ENCODE assay signal across 8 mouse cellular contexts in the genomic region with DNA sequence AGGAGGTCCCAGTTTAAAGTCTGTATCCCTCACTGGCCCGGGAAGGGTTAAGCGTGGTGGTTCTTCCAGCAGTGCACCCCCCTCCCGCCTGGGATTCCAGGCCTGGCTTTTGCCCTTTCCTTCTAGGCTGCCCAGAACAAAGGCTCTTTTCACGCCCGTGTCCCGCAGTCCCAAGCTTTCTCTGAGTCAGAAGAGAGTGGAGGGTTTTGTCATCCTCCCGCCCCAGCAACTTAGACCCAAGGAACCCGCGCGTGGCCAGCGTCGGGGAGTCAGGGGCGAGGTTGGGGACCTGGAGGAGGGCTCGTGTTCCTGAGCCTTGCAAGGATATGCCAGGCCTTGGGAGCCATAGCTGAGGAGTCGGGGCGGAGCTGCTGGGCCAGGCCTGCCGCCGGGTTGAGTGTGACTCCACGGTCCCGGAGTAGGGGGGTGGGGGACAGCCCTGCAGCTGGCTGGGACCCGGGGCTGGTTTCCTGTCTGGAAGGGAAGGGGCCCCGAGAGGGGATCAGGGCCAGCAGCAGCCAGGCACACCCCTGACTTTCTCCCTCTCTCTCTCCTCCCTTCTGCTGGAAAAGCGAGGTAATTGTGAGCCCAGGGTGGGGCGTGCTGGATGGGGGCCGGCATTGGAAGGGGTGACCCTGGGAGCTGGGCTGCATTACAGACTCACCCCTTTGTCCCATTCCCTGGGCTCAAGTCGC. TPM values are rescaled to one million over a fixed set of nuclear protein-coding genes. Genes with fewer than 3 reads are reported as not detected.
A peak's percentile ranks its signal among the peaks of the same experiment; 100 is the strongest.
DNase-seq lines count a peak whose midpoint lies in the region; ATAC-seq and TF ChIP-seq lines count a peak whose summit lies in the region.

No protein-coding gene starts in this region.

- no peak for TF ChIP-seq CTCF in layer of hippocampus, adult 2 months (conservative IDR thresholded peaks at IDR 0.05)

- H3K4me3 ChIP-seq in layer of hippocampus, adult 2 months, result peak overlapping the region; percentile 52
- H3K4me3 ChIP-seq in heart, embryonic 11.5 days (ENCODE audit: low read depth, low read length), result peak overlapping the region; percentile 63
- H3K4me3 ChIP-seq in kidney, embryonic 15.5 days (replicated peaks), result peak overlapping the region; percentile 63
- peak overlapping the region; percentile 48 for H3K4me3 ChIP-seq in stomach, embryonic 14.5 days (ENCODE audit: low read depth, low read length)

- 1% methylated on average over 25 of the region's 26 CpGs for WGBS in heart, embryonic 11.5 days (ENCODE audit: insufficient replicate concordance)
- WGBS in kidney, embryonic 15.5 days, result under 1% methylated on average over 26 of the region's 26 CpGs
- 1% methylated on average over 26 of the region's 26 CpGs for WGBS in stomach, embryonic 14.5 days

- 0 out of 2 replicates have a peak, but pooled peaks cover 3% of the 10 kb centered on the region for H3K27me3 ChIP-seq in heart, embryonic 11.5 days (ENCODE audit: control insufficient read depth, insufficient read depth, low read length)
- H3K27me3 ChIP-seq in kidney, embryonic 15.5 days, result no peaks in the 10 kb centered on the region
- no peaks in the 10 kb centered on the region for H3K27me3 ChIP-seq in stomach, embryonic 14.5 days (ENCODE audit: control insufficient read depth, insufficient read depth, low read length)

- ATAC-seq in heart, embryonic 11.5 days (replicated peaks; ENCODE audit: insufficient number of reproducible peaks, low FRiP score, low TSS enrichment), result peak; percentile 72
- peak; percentile 78 for ATAC-seq in kidney, embryonic 15.5 days (replicated peaks; ENCODE audit: low FRiP score)
- peak; percentile 83 for ATAC-seq in stomach, embryonic 14.5 days (ENCODE audit: insufficient number of reproducible peaks, insufficient read depth, low FRiP score, low read depth)

- no peaks in the 10 kb centered on the region for H3K9me3 ChIP-seq in heart, embryonic 11.5 days (replicated peaks; ENCODE audit: control insufficient read depth, low read length)
- no peaks in the 10 kb centered on the region for H3K9me3 ChIP-seq in kidney, embryonic 15.5 days (replicated peaks)
- no peaks in the 10 kb centered on the region for H3K9me3 ChIP-seq in stomach, embryonic 14.5 days (ENCODE audit: control insufficient read depth, low read depth, low read length)

- peak overlapping the region; percentile 94 for H3K9ac ChIP-seq in heart, embryonic 11.5 days (ENCODE audit: low read depth, low read length)
- peak overlapping the region; percentile 82 for H3K9ac ChIP-seq in kidney, embryonic 15.5 days
- H3K9ac ChIP-seq in stomach, embryonic 14.5 days (replicated peaks; ENCODE audit: low read depth, low read length), result peak overlapping the region; percentile 89

- H3K36me3 ChIP-seq in heart, embryonic 11.5 days (ENCODE audit: control insufficient read depth, insufficient read depth, low read length), result no peaks in the 10 kb centered on the region
- H3K36me3 ChIP-seq in kidney, embryonic 15.5 days, result peaks cover 3% of the 10 kb centered on the region; the same call in 1 of the 2 replicates
- no peaks in the 10 kb centered on the region for H3K36me3 ChIP-seq in stomach, embryonic 14.5 days (ENCODE audit: control insufficient read depth, insufficient read depth, low read length)

- H3K27ac ChIP-seq in layer of hippocampus, adult 2 months, result peak overlapping the region; percentile 93
- H3K27ac ChIP-seq in heart, embryonic 11.5 days (ENCODE audit: low read depth, low read length), result peak overlapping the region; percentile 99
- peak overlapping the region; percentile 100 for H3K27ac ChIP-seq in kidney, embryonic 15.5 days
- peak overlapping the region; percentile 100 for H3K27ac ChIP-seq in stomach, embryonic 14.5 days (ENCODE audit: low read length)

- no peak for DNase-seq in layer of hippocampus, adult 2 months (ENCODE audit: low spot score in 2 of 2)
- no peak for DNase-seq in layer of hippocampus, postnatal 14 days (ENCODE audit: low spot score in 2 of 2)
- DNase-seq in embryo, embryonic 11 days, result peak; percentile 91
- DNase-seq in lung, postnatal 4 days, result peak; percentile 76 to 86
- no peak for DNase-seq in cerebellum, adult 9-10 months

- peaks cover 31% of the 10 kb centered on the region for H3K4me1 ChIP-seq in heart, embryonic 11.5 days (ENCODE audit: control insufficient read depth, insufficient read depth, low read length)
- H3K4me1 ChIP-seq in kidney, embryonic 15.5 days, result peaks cover 65% of the 10 kb centered on the region
- peaks cover 25% of the 10 kb centered on the region for H3K4me1 ChIP-seq in stomach, embryonic 14.5 days (ENCODE audit: control insufficient read depth, insufficient read depth, low read length)

- peak overlapping the region; percentile 87 for H3K4me2 ChIP-seq in heart, embryonic 11.5 days
- H3K4me2 ChIP-seq in kidney, embryonic 15.5 days, result peak overlapping the region; percentile 74
- H3K4me2 ChIP-seq in stomach, embryonic 14.5 days (replicated peaks; ENCODE audit: low read depth, low read length), result peak overlapping the region; percentile 74

RNA-seq across cellular contexts. Expression of a gene that starts 1.8 kb away (rescaled TPM):
- 10 to 100 TPM; 80.0 to 84.0 TPM for total RNA-seq in layer of hippocampus, adult 2 months (2021)
- 10 to 100 TPM; 61.2 to 65.1 TPM for total RNA-seq in layer of hippocampus, postnatal 14 days (2021)
- 10.8 and 12.4 TPM in 2 replicates for polyA plus RNA-seq in heart, embryonic 11.5 days (2014; fragmentation: Nextera tagmentation; extraction: Ambion mirVana)
- 31.5 and 33.7 TPM in 2 replicates for polyA plus RNA-seq in kidney, embryonic 15.5 days (2015; fragmentation: Nextera tagmentation; extraction: Ambion mirVana)
- polyA plus RNA-seq in stomach, embryonic 14.5 days (2014; fragmentation: Nextera tagmentation; extraction: Ambion mirVana), result 18.8 and 19.2 TPM in 2 replicates

RNA-seq across cellular contexts. Expression of a gene that starts 11.8 kb away (rescaled TPM):
- 10 to 100 TPM; 22.3 to 25.4 TPM for total RNA-seq in layer of hippocampus, adult 2 months (2021)
- 10 to 100 TPM; 24.1 TPM for total RNA-seq in layer of hippocampus, postnatal 14 days (2021)
- polyA plus RNA-seq in heart, embryonic 11.5 days (2014; fragmentation: Nextera tagmentation; extraction: Ambion mirVana), result 11.1 and 12.2 TPM in 2 replicates
- 15.9 and 17.1 TPM in 2 replicates for polyA plus RNA-seq in kidney, embryonic 15.5 days (2015; fragmentation: Nextera tagmentation; extraction: Ambion mirVana)
- polyA plus RNA-seq in stomach, embryonic 14.5 days (2014; fragmentation: Nextera tagmentation; extraction: Ambion mirVana), result 13.6 and 16.5 TPM in 2 replicates

RNA-seq across cellular contexts. Expression of a gene that starts 15.7 kb away (rescaled TPM):
- 10 to 100 TPM; 55.9 to 56.1 TPM for total RNA-seq in layer of hippocampus, adult 2 months (2021)
- total RNA-seq in layer of hippocampus, postnatal 14 days (2021), result 10 to 100 TPM; 66.7 to 72.6 TPM
- 76.0 and 87.2 TPM in 2 replicates for polyA plus RNA-seq in heart, embryonic 11.5 days (2014; fragmentation: Nextera tagmentation; extraction: Ambion mirVana)
- 132 and 144 TPM in 2 replicates for polyA plus RNA-seq in kidney, embryonic 15.5 days (2015; fragmentation: Nextera tagmentation; extraction: Ambion mirVana)
- polyA plus RNA-seq in stomach, embryonic 14.5 days (2014; fragmentation: Nextera tagmentation; extraction: Ambion mirVana), result 91.3 and 99.6 TPM in 2 replicates

RNA-seq across cellular contexts. Expression of a gene that starts 19.2 kb away (rescaled TPM):
- total RNA-seq in layer of hippocampus, adult 2 months (2021), result 10 to 100 TPM; 25.0 to 32.0 TPM
- total RNA-seq in layer of hippocampus, postnatal 14 days (2021), result 10 to 100 TPM; 24.4 to 26.0 TPM
- 4.5 and 6.9 TPM in 2 replicates for polyA plus RNA-seq in heart, embryonic 11.5 days (2014; fragmentation: Nextera tagmentation; extraction: Ambion mirVana)
- 6.6 and 8.3 TPM in 2 replicates for polyA plus RNA-seq in kidney, embryonic 15.5 days (2015; fragmentation: Nextera tagmentation; extraction: Ambion mirVana)
- polyA plus RNA-seq in stomach, embryonic 14.5 days (2014; fragmentation: Nextera tagmentation; extraction: Ambion mirVana), result 5.3 and 5.8 TPM in 2 replicates

RNA-seq across cellular contexts. Expression of a gene that starts 19.2 kb away (rescaled TPM):
- 10 to 100 TPM; 21.8 to 21.9 TPM for total RNA-seq in layer of hippocampus, adult 2 months (2021)
- total RNA-seq in layer of hippocampus, postnatal 14 days (2021), result 10 to 100 TPM; 20.4 to 21.1 TPM
- polyA plus RNA-seq in heart, embryonic 11.5 days (2014; fragmentation: Nextera tagmentation; extraction: Ambion mirVana), result 0.14 and 0.27 TPM in 2 replicates
- 1.6 and 2.4 TPM in 2 replicates for polyA plus RNA-seq in kidney, embryonic 15.5 days (2015; fragmentation: Nextera tagmentation; extraction: Ambion mirVana)
- 0.77 and 1.2 TPM in 2 replicates for polyA plus RNA-seq in stomach, embryonic 14.5 days (2014; fragmentation: Nextera tagmentation; extraction: Ambion mirVana)

Comparison
In these comparisons a context has a peak if more than half of its experiments do, and no peak if none do; other contexts are left out.
1. DNase-seq: peak in embryo, embryonic 11 days (single experiment) and lung, postnatal 4 days (2 of 2); none in layer of hippocampus, adult 2 months (0 of 2), layer of hippocampus, postnatal 14 days (0 of 2) and cerebellum, adult 9-10 months (single experiment).
2. Peak in every context shown above with its lines, with median percentiles within 50 percentile points of each other: H3K27ac ChIP-seq, H3K4me3 ChIP-seq, ATAC-seq, H3K4me2 ChIP-seq and H3K9ac ChIP-seq.